Mouse (Mus musculus): ENCODE measurements around the gene Bmf. TPM values are rescaled to one million over a fixed set of nuclear protein-coding genes. Genes with fewer than 3 reads are reported as not detected.

Bmf gene
- 11.7 and 14.1 TPM in 2 replicates for polyA plus RNA-seq (2012; rRNA removed)

DNA sequence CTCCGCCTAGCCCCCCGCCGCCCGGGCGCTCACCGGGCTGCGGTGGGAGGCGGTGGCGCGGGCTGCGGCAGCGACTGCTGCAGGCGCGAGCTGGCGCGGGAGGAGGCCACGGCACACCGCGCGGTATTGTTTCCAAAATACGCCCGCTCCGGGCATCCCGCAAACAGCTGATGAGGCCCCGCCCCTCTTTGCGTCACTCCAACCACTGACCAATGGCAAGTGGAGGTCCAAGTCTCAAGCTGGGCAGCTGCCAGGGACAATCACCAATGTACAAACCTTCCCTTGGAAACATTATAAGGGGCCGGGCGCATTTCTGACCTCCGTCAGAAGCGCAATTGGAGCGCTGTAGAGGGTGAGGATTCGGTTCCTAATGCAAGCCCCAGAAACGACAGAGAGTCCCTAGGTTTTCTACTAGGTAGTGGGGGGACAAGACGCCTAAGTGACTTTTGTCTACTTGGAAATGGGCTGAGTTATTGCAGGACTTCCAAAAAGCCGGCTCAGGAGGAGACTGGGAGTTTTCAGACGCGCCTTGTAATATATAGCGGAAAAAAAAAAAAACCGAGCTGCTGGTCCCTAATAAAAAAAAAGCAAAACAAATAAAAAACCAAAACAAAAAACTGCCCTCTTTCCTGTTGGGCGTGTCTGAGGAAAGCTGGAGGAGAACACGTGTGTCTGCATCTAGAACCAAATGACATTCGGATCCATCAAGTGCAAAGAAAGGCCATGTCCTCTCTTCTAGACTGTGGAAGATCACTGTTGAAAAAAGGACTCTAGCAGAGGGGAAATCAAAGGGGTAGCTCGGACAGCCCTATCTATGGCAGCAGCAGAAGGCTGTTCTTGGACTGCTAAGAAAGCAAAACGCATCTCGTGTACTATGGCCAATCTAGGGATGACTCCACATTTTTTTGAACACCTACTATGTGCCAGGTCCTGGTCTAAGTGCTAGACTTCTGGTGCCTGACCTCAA, at the start of gene Bmf:
Bmf (minus strand) TSS at position 181 of the 967 bp plus-strand sequence.
- peak; percentile 95 for DNase-seq (ENCODE audit: low spot score)

GRCm38 (mm10) chr2:118599087-118599486, 49.6 kb upstream of the Bmf start:
- DNase-seq (ENCODE audit: low spot score), result no peak

GRCm38 (mm10) chr2:118597673-118598568, 48.4 kb upstream of the Bmf start, which contains the start of gene Bub1b:
TSS of gene Bub1b (plus strand) at chr2:118598211.
- DNase-seq (ENCODE audit: low spot score), result peak; percentile 54

- no peak for DNase-seq (ENCODE audit: low spot score)
Measured at GRCm38 (mm10) chr2:118591083-118591482, 41.6 kb upstream of the Bmf start.

- no peak for DNase-seq (ENCODE audit: low spot score)
Measured at GRCm38 (mm10) chr2:118587686-118588085, 38.2 kb upstream of the Bmf start.

GRCm38 (mm10) chr2:118586013-118586412, 36.5 kb upstream of the Bmf start:
- DNase-seq (ENCODE audit: low spot score), result peak; percentile 31

GRCm38 (mm10) chr2:118573135-118573534, 23.6 kb upstream of the Bmf start:
- DNase-seq (ENCODE audit: low spot score), result no peak

GRCm38 (mm10) chr2:118572183-118572836, 22.8 kb upstream of the Bmf start:
- DNase-seq (ENCODE audit: low spot score), result no peak

DNA sequence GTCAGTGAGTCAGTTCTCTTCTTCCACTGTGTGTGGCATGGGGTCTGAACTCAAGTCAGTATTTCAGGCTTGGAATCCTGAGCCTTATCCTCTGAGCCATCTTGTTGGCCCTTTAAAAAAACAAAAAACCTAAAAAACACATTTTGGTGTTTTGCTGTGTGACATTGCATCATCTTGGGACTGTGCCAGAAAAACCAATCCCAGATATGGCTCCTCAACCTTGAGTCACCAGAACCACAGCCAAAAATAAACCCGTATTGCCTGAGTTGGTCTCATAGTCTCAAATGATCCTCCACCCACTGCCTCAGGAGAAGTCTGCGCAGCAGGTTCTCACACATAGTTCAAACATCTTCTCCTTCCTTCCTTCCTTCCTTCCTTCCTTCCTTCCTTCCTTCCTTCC, 21.5 kb upstream of the Bmf start:
- no peak for DNase-seq (ENCODE audit: low spot score)

GRCm38 (mm10) chr2:118567179-118567578, 17.7 kb upstream of the Bmf start:
- DNase-seq (ENCODE audit: low spot score), result no peak

- DNase-seq (ENCODE audit: low spot score), result no peak
Measured at GRCm38 (mm10) chr2:118562431-118562830, 12.9 kb upstream of the Bmf start.

DNA sequence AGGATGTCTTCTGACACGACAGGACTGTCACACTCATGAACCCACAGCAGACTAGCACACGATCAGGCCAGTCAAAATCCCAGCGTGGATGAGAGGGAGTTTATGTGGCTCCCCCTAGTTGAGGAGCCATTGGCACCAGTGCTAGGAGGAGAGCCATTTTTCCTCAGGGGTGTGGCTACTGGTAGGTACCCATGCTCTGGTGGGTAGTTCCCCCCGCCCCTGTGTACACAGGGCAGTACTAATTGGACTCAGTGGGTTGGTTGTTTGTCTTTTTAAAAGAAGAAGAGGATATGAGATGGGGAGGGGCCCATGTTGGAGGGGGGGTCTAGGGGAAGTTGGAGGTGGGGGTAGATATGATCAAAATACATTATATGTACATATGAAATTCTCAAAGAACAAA, 12.5 kb upstream of the Bmf start:
- DNase-seq (ENCODE audit: low spot score), result no peak

- no peak for DNase-seq (ENCODE audit: low spot score)
Measured at GRCm38 (mm10) chr2:118558426-118558825, 8.9 kb upstream of the Bmf start.

GRCm38 (mm10) chr2:118554356-118554990, 5.0 kb upstream of the Bmf start:
- DNase-seq (ENCODE audit: low spot score), result peak; percentile 21

DNA sequence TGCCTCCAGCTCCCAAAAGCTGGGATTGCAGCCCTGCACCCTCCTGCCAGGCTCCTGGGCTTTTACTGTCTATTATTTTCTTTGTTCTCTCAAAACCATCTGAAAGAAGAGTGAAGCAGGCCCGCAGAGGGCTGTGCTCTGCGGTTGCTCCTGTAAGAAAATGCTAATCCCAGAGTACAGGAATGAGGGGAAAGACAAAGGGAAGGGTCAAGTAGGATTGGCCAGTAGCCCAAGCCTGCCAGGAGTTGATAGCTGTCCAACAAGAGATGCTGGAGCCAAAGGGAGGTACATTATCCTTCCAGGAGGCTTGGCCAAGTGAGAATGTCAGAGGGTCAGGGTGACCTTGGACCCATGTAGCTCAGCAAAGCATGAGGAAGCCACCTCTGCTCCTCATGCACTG, 2.1 kb upstream of the Bmf start:
- no peak for DNase-seq (ENCODE audit: low spot score)

GRCm38 (mm10) chr2:118548421-118549221, 866 bp downstream of the Bmf start:
- DNase-seq (ENCODE audit: low spot score), result peak; percentile 36

DNA sequence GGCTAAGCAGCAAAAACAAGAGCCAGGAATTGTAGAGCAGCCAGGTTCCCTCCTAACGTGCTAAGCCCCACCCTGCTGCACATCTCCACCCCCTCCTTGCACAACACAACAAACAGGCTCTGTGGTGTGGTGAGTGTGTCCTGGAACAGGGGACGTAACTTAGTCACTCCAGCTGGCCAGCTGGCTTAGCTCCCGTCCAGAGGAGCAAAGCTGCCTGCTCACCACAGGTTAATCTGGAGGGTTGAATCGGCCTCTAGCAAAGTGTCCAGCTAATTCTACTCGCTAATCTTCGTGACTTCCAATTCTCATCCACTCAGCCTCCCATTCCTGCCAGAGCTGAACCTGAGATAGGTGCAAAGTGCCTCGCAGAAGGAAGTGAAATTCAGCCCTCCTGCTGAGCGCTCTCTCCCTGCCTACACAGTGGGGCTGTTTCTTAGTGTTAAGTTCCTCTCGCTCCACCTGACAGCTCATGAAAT, 1.9 kb downstream of the Bmf start:
- DNase-seq (ENCODE audit: low spot score), result no peak

- DNase-seq (ENCODE audit: low spot score), result no peak
Measured at GRCm38 (mm10) chr2:118546798-118547165, 2.7 kb downstream of the Bmf start.

DNA sequence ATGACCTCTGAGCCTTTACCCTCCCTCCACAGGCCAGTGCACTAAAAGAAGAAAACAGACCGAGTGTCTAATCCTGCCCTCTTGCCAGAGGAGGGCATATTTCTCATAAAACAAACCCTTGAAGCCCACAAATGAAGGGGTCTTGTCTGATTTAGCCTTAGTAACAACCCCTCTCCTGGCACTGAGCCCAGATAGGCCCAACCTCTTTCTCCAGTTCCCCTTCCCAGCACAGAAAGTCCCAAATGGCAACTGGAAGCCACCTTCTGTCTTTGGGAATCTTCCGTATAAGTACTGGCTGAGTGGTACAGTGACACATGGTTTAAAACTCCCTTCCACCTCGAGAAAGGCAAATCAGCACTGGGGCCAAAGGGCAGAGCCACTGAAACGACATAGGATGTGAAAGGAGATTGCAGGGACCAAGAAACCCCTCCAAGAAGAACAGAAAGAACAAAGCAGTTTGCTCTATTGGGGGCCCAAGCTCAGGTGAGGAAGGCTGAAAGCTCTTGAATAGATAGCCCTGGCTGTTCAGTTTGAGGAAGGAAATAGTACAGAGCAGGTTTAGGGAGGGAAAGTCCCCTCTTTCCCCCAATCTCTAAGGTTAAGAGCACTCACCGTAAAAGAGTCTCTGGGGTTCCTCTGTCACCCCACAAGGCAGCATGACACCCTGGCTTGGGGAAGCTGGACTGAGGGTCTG, 3.2 kb downstream of the Bmf start:
- DNase-seq (ENCODE audit: low spot score), result no peak

Data from urinary bladder, adult 2 months (tissue).